Mouse (Mus musculus) hindbrain, embryonic 15.5 days (tissue): ENCODE measurements around the gene Prickle2. TPM values are rescaled to one million over a fixed set of nuclear protein-coding genes. Genes with fewer than 3 reads are reported as not detected.
A peak's percentile ranks its signal among the peaks of the same experiment; 100 is the strongest.

ENCODE experiments used
- ATAC-seq: fragments of 200-750 bp; cut with Nextera tagmentation; 2 replicates; pipeline ENCODE4 v1.8.0; 2017; ENCODE audit warnings: low read depth, moderate number of reproducible peaks, moderate TSS enrichment; ENCODE audit not compliant: low FRiP score
- H3K27ac ChIP-seq: fragments of 300-500 bp; sonication (generic); replicated peaks from 2 replicates; pipeline ENCODE4 v1.5.1; 2015; ENCODE audit warnings: mild to moderate bottlenecking, inconsistent platforms
- H3K27me3 ChIP-seq: fragments of 300-500 bp; sonication (generic); 2 replicates; pipeline ENCODE4 v1.6.1; 2015; ENCODE audit warnings: control low read depth, inconsistent platforms
- H3K36me3 ChIP-seq: fragments of 300-500 bp; sonication (generic); 2 replicates; pipeline ENCODE4 v1.6.1; 2015; ENCODE audit warnings: control low read depth, inconsistent platforms
- H3K4me1 ChIP-seq: fragments of 300-500 bp; sonication (generic); replicated peaks from 2 replicates; pipeline ENCODE4 v1.6.1; 2015; ENCODE audit warnings: control low read depth, inconsistent platforms
- H3K4me2 ChIP-seq: fragments of 300-500 bp; sonication (generic); 2 replicates; pipeline ENCODE4 v1.6.1; 2015; ENCODE audit warnings: moderate library complexity, mild to moderate bottlenecking, inconsistent platforms
- H3K4me3 ChIP-seq: fragments of 300-500 bp; sonication (generic); 2 replicates; pipeline ENCODE4 v1.5.1; 2015; ENCODE audit warnings: mild to moderate bottlenecking, inconsistent platforms
- H3K9ac ChIP-seq: fragments of 300-500 bp; sonication (generic); 2 replicates; pipeline ENCODE4 v1.6.1; 2015; ENCODE audit warnings: inconsistent platforms
- H3K9me3 ChIP-seq: fragments of 300-500 bp; sonication (generic); 2 replicates; pipeline ENCODE4 v1.6.1; 2016; ENCODE audit warnings: control low read depth, inconsistent platforms
- WGBS: fragments of 180-500 bp; shearing (Covaris S2); methylation state at CpG from one replicate; pipeline ENCODE4 v1.1.7; 2015; 5-methylcytosine and 5-hydroxymethylcytosine counted together
- polyA plus RNA-seq: library from polyadenylated mRNA; unstranded; fragments of >200 nt; fragmentation: Nextera tagmentation; extraction: Ambion mirVana; gene quantifications from 2 replicates; pipeline ENCODE4 v1.2.1, GENCODE M21; 2015

Gene Prickle2
- polyA plus RNA-seq, 1 experiment from 2014 or later: 16.1 TPM

DNA sequence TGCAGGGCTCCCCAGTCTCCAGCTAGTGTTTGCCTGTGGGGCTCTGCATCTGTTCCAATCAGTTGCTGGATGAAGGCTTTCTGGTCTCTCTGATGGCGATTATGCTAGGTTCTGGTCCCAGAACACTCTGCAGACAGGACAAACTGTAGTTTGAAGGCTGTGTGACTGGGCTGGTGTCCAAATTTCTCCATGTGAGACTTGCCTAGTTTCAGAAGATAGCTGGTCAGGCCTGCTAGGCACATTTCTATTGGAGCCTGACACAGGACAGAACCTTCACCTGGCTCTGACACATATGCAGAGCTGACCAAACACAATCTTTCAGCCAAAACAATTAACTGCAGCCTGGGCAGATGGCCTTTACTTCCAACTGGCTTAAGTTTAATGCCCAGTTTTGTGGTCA, 80.0 kb downstream of the Prickle2 start:
- ATAC-seq: peak; percentile 51; the same call in 1 of the 2 replicates
- Histone ChIP-seq H3K4me3 (no peak overlapping the region), H3K4me1 (peaks cover 21% of the 10 kb centered on the region), H3K36me3 (no peaks in the 10 kb centered on the region), H3K9ac (no peak overlapping the region), H3K4me2 (no peak overlapping the region), H3K27me3 (no peaks in the 10 kb centered on the region), H3K27ac (peak overlapping the region; percentile 14; the same call in 1 of the 2 replicates), H3K9me3 (no peaks in the 10 kb centered on the region)
- WGBS: 67% methylated on average over 1 of the region's 1 CpGs

DNA sequence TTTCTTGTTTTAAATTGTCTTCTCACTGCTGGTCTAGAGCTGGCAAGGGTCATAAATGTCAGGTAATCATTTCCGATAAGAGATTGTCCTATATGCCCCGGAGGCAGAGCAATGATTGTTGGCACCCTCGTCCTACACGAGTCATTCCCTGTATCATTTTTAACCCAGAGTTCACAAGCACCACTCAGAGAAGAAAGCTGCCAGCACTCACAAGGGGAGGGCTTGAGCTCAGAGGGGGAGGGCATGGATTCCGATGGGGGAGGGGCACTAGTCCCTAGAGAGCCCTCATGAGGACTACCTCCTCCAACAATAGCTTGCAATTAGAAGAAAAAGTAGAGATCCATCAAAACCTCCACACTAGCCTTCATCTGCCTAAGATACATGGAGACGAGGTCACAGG, 81.6 kb downstream of the Prickle2 start:
- Histone ChIP-seq H3K9me3 (no peaks in the 10 kb centered on the region), H3K9ac (no peak overlapping the region), H3K4me2 (no peak overlapping the region), H3K27ac (no peak overlapping the region), H3K36me3 (no peaks in the 10 kb centered on the region), H3K27me3 (no peaks in the 10 kb centered on the region), H3K4me3 (no peak overlapping the region), H3K4me1 (peaks cover 21% of the 10 kb centered on the region)
- ATAC-seq: no peak
- 56% methylated on average over 6 of the region's 6 CpGs for WGBS

DNA sequence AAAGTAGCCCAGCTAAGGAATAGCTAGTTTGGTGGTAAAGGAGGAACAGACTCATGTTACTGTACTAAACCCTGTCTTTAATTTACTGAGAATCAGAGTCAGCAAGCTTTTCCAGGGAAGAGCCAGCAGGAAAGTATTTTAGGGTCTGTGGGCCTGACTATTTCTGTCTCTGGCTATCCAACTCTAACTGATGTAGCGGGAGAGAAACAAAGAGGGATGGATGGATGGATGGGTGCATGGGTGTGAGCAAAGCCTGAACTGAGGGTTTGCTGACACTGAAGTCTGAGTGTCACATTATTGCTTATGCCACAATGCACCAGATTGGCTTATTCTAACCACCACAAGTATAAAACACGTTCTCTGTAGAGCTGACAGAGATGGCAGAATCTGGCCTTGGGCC, 88.8 kb downstream of the Prickle2 start:
- no peaks in the 10 kb centered on the region for H3K27me3 ChIP-seq
- no peak overlapping the region for H3K9ac ChIP-seq
- no peak for ATAC-seq
- H3K4me2 ChIP-seq: no peak overlapping the region
- no peaks in the 10 kb centered on the region for H3K36me3 ChIP-seq
- no peaks in the 10 kb centered on the region for H3K4me1 ChIP-seq
- H3K9me3 ChIP-seq: no peaks in the 10 kb centered on the region
- WGBS: 72% methylated on average over 2 of the region's 2 CpGs
- H3K27ac ChIP-seq: no peak overlapping the region
- no peak overlapping the region for H3K4me3 ChIP-seq

- WGBS: 89% methylated on average over 3 of the region's 3 CpGs
- no peak overlapping the region for H3K27ac ChIP-seq
- no peak overlapping the region for H3K4me2 ChIP-seq
- peaks cover 1% of the 10 kb centered on the region; the same call in 1 of the 2 replicates for H3K4me1 ChIP-seq
- no peaks in the 10 kb centered on the region for H3K9me3 ChIP-seq
- no peak overlapping the region for H3K4me3 ChIP-seq
- no peaks in the 10 kb centered on the region for H3K36me3 ChIP-seq
- no peaks in the 10 kb centered on the region for H3K27me3 ChIP-seq
- no peak overlapping the region for H3K9ac ChIP-seq
- ATAC-seq: no peak
These were observed 91.2 kb downstream of the Prickle2 start for GRCm38 (mm10) chr6:92614771-92615170.

DNA sequence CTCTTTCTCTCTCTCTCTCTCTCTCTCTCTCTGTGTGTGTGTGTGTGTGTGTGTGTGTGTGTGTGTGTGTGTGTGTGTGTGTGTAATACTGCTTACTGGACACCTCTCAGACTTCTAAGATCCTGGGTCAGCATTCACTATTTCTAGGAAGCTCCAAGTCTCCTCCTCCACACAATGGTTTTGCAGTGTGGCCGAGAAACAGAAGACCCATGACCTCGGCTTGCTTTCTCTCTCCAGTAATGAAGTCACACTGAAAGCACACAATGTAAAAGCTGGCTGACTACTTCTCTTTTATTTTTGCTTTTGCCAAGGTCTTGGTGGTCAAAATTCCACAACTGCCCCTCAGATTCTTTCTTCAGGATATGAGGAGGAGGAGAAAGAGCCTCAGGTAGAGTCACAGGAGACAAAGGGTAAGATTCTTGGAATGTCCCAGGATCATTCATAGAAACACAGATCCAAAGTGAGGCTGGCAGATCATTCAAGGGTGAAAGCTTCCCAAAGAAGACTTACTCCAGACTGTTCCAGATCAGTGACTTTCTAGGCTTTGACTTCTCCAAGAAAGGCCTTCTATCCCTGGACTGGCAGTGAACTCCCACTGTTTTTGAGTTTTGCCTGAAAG, 93.7 kb downstream of the Prickle2 start:
- Histone ChIP-seq H3K9ac (no peak overlapping the region), H3K4me1 (peaks cover 3% of the 10 kb centered on the region), H3K9me3 (no peaks in the 10 kb centered on the region), H3K4me3 (no peak overlapping the region), H3K27me3 (no peaks in the 10 kb centered on the region), H3K4me2 (no peak overlapping the region), H3K36me3 (no peaks in the 10 kb centered on the region), H3K27ac (no peak overlapping the region)
- 51% methylated on average over 2 of the region's 2 CpGs for WGBS
- ATAC-seq: no peak

DNA sequence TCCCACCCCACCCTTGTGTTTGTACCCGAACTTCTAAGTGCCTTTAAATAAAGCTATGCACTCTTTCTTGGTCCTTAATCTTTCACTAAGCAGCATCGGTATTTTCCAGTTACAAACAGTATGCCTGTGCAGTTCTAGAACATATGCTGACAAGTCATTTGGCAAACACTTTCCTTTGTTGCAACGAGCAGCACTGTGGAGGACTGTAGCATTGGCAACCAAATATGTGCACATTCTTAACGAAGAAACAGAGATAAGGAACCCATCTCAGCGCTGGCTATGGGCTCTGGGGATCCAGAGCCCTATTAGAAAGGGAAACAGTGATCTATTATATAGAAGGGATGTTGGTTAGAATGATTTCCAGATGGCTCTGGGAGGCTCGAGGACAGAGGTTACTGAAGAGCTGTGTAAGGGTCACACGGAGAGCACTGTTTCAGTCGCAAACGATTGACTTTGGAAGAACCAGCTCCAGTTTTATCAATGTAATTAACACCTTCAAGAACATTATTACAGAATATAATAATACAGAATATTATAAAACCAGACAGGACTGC, 96.2 kb downstream of the Prickle2 start:
- Histone ChIP-seq H3K4me2 (no peak overlapping the region), H3K9ac (no peak overlapping the region), H3K27me3 (no peaks in the 10 kb centered on the region), H3K4me1 (peaks cover 3% of the 10 kb centered on the region), H3K4me3 (no peak overlapping the region), H3K27ac (0 out of 2 replicates have a peak overlapping the region, but pooled peaks have one; percentile 26), H3K36me3 (no peaks in the 10 kb centered on the region), H3K9me3 (no peaks in the 10 kb centered on the region)
- ATAC-seq: no peak; the same call in 1 of the 2 replicates
- 65% methylated on average over 9 of the region's 9 CpGs for WGBS

DNA sequence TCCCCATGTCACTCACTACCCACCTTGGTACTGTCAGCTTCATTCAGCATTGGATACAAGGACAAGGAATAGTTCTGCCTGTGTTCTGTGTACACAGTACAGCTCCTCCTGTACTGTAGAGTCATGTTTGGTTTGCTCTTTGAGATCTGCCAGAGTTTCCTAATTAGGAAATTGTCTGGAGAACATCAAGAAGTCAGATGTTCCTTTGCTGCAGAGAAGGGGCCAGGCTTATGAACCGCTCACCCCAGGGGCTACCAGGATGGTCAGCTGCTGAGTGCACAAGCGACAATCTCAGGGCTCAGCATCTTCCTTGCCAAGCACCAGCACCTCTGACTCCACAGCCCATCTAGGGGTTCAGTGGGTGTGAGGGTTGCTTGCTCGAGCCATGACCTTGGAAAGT, 96.9 kb downstream of the Prickle2 start:
- H3K4me1 ChIP-seq: peaks cover 3% of the 10 kb centered on the region
- ATAC-seq: no peak; the same call in 1 of the 2 replicates
- H3K27ac ChIP-seq: 0 out of 2 replicates have a peak overlapping the region, but pooled peaks have one; percentile 26
- H3K9ac ChIP-seq: no peak overlapping the region
- H3K4me2 ChIP-seq: no peak overlapping the region
- H3K27me3 ChIP-seq: no peaks in the 10 kb centered on the region
- H3K4me3 ChIP-seq: no peak overlapping the region
- 86% methylated on average over 3 of the region's 3 CpGs for whole genome bisulfite sequencing
- no peaks in the 10 kb centered on the region for H3K9me3 ChIP-seq
- H3K36me3 ChIP-seq: no peaks in the 10 kb centered on the region

GRCm38 (mm10) chr6:92605156-92605555, 100.8 kb downstream of the Prickle2 start:
- no peaks in the 10 kb centered on the region for H3K36me3 ChIP-seq
- 61% methylated on average over 2 of the region's 2 CpGs for WGBS
- ATAC-seq: no peak
- no peak overlapping the region for H3K9ac ChIP-seq
- H3K9me3 ChIP-seq: no peaks in the 10 kb centered on the region
- no peaks in the 10 kb centered on the region for H3K27me3 ChIP-seq
- H3K27ac ChIP-seq: no peak overlapping the region
- no peak overlapping the region for H3K4me3 ChIP-seq
- peaks cover 3% of the 10 kb centered on the region for H3K4me1 ChIP-seq
- H3K4me2 ChIP-seq: no peak overlapping the region

DNA sequence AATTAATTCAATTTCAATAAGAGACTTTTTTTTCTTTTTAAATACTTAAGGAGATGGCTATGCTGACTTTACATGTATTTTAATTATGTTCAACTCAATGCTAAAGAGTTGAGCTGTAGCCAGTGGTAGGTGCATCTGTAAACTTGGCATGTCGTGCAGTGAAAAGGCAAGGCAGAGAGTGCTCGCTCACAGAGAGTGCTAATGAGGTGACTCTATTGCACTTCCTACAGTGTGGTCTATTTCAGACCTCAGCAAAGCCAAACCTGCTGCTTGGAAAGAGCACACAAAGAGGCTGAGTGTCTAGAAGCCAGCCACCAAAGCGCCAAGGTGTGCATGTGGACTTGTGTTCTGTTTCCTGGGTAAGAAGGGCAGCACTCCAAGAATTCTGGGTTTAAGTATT, 109.6 kb downstream of the Prickle2 start:
- no peak overlapping the region for H3K4me2 ChIP-seq
- no peak overlapping the region for H3K9ac ChIP-seq
- H3K27me3 ChIP-seq: no peaks in the 10 kb centered on the region
- 57% methylated on average over 3 of the region's 3 CpGs for WGBS
- 0 out of 2 replicates have a peak overlapping the region, but pooled peaks have one; percentile 11 for H3K27ac ChIP-seq
- H3K9me3 ChIP-seq: no peaks in the 10 kb centered on the region
- no peak overlapping the region for H3K4me3 ChIP-seq
- H3K4me1 ChIP-seq: 0 out of 2 replicates have a peak, but pooled peaks cover 4% of the 10 kb centered on the region
- H3K36me3 ChIP-seq: no peaks in the 10 kb centered on the region
- ATAC-seq: peak; percentile 65; the same call in 1 of the 2 replicates

DNA sequence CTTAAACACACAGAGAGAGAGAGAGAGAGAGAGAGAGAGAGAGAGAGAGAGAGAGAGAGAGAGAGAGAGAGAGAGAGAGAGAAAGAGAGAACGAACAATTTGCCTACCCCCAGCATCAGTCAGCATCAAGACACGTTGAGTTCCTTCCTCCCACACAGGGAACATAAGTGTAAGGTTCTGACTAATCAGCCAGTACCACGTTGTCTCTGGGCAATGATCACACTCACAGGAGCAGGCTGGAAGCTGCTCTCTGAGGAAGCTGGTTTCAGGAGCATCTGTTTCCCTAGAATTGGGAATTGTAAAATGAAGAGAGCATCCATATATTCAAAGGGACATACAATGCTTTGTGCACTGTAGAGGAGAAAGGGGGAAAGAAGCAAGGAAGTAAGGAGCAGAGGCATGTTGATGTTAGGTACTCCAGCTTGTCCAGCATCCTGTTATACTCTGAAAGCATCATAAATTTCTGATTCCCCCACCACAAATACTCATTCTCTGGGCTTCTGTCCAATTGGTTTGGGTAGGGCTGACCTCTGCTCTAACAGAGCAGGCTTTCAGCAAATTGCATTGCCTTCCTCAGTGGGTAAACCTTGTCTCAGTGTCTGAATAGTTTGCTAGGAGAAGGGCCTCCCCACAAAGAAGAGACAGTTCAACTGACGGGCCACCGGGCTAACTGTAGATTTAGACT, 116.4 kb downstream of the Prickle2 start:
- no peak for ATAC-seq
- H3K9me3 ChIP-seq: no peaks in the 10 kb centered on the region
- H3K27ac ChIP-seq: no peak overlapping the region
- WGBS: 83% methylated on average over 5 of the region's 5 CpGs
- H3K4me1 ChIP-seq: no peaks in the 10 kb centered on the region
- no peaks in the 10 kb centered on the region for H3K36me3 ChIP-seq
- no peak overlapping the region for H3K4me3 ChIP-seq
- no peak overlapping the region for H3K4me2 ChIP-seq
- H3K27me3 ChIP-seq: no peaks in the 10 kb centered on the region
- no peak overlapping the region for H3K9ac ChIP-seq

DNA sequence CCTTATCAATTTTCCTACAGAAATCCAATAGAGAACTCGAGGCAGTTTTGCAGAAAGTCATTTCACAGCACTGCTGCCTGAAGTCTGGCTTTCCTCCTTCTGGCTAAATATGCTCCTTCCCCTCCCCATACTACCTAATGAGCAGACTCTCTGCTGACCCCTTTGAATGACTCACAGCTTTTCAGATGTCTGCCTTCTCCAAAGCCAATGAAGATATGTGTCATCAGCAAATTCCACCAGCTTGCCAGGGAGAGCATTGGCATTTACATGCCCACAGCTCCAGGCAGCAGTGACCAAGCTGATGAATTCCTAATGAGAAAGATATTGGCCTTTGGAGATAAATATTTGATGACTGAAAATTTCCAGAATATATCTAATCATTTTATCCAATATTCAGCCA, 121.9 kb downstream of the Prickle2 start:
- Histone ChIP-seq H3K27ac (no peak overlapping the region), H3K9ac (no peak overlapping the region), H3K36me3 (no peaks in the 10 kb centered on the region), H3K4me3 (no peak overlapping the region), H3K4me2 (no peak overlapping the region), H3K9me3 (no peaks in the 10 kb centered on the region), H3K4me1 (no peaks in the 10 kb centered on the region), H3K27me3 (no peaks in the 10 kb centered on the region)
- 61% methylated on average over 1 of the region's 1 CpGs for WGBS
- ATAC-seq: no peak

GRCm38 (mm10) chr6:92575227-92575626, 130.7 kb downstream of the Prickle2 start:
- no peak overlapping the region for H3K4me2 ChIP-seq
- no peak overlapping the region for H3K9ac ChIP-seq
- H3K4me1 ChIP-seq: peaks cover 9% of the 10 kb centered on the region
- H3K27ac ChIP-seq: no peak overlapping the region
- no peak overlapping the region for H3K4me3 ChIP-seq
- 58% methylated on average over 4 of the region's 4 CpGs for WGBS
- H3K36me3 ChIP-seq: no peaks in the 10 kb centered on the region
- H3K9me3 ChIP-seq: no peaks in the 10 kb centered on the region
- no peaks in the 10 kb centered on the region for H3K27me3 ChIP-seq
- ATAC-seq: no peak
